Mouse (Mus musculus) adipocyte (in vitro differentiated cells): Measurements from ENCODE around the gene Pole2.

ENCODE experiments used
- DNase-seq: peaks from one replicate; pipeline ENCODE4 v3.0.0-alpha.2; 2016; ENCODE audit warnings: low spot score

Gene Pole2

DNA sequence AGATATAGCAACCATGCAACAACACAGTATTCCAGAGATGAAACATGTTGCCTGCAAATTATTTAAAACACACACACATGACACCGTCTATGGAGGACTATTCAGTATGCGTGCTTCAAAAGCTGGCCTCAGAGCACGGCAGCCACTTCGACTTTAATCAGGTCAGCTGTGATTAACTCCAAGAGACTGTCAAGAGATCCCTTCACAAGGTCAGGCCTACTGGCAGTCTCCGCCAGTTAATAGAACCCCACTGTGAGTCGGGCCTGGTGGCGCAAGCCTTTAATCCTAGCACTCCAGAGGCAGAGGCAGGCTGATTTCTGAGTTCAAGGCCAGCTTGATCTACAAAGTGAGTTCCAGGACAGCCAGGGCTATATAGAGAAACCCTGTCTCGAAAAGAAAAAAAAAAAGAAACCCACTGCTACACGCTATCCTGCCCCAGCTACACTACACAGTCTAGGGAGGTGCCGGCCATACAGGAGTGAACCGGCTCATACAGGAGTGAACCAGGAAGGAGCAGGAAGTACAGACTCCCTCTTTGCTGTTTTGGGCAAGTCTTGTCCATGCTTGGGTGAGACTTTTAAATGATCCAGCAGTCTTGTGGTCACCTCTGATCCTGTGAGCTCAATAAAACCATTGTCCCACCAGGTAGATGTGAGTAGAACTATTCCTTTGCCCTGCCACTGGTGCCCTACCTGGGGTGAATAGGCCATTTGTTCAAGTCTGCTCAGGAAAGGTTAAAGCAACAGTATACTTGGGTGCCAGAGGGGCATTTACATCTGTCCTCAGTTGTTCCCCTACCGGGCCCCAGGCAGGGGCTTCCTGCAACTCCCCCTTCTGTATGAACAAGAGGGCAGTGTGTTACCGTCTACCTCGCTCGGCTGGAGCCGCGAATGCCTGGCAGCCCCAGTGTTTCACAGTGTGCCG lies 17.7 kb downstream of the Pole2 start:
- no peak for DNase-seq

DNA sequence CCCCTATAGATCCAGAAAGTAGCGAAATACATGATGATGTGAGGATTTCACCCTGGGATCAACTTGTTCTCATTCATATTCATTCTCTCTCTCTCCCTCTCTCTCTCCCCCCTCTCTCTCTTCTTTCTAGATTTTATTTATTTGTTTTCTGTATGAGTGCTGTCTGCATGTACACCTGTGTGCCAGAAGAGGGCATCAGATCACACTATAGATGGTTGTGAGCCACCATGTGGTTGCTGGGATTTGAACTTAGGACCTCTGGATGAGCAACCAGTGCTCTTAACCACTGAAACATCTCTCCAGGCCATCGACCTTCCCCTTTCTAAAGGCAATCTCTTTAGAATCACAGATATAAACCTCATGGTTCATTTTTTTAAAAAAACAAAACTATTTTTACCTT lies 19.5 kb downstream of the Pole2 start:
- DNase-seq, result no peak

DNA sequence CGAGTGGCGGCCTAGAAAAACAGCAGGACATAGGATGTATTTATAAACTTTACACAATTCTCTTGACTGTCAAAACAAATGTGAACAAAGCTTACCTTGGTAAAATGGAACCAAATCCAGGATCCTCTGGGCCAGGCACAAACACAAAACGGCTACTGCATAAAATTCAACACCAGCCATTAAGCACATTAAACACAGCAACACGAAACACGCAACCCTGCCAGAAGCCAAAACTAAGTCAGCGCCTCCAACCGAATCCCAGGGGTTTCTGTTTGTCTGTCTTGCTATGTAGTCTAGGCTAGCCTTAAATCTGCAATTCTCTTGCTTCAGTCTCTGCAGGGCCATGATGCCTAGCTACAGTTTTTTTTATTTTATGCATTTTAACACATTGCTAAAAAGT lies 20.1 kb downstream of the Pole2 start:
- DNase-seq, result no peak

DNA sequence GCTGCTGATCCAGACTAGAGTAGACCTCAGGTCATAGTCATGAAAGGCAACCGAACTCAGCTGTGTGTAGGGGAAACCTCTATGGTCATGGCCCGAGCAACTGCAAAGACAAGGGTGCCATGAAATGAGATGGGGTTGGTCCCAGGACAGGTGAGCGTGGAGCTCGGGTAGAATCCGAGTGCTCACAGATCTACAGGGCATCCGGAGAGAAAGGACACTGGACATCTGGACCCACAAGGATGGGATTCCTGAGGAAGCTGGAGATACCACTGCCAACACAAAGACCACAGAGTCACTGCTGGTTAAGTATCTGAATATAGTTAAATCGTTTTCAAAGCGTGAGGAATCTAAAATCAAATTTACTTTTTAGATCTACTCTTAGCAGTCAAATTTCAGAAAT lies 20.6 kb downstream of the Pole2 start:
- DNase-seq, result no peak

DNA sequence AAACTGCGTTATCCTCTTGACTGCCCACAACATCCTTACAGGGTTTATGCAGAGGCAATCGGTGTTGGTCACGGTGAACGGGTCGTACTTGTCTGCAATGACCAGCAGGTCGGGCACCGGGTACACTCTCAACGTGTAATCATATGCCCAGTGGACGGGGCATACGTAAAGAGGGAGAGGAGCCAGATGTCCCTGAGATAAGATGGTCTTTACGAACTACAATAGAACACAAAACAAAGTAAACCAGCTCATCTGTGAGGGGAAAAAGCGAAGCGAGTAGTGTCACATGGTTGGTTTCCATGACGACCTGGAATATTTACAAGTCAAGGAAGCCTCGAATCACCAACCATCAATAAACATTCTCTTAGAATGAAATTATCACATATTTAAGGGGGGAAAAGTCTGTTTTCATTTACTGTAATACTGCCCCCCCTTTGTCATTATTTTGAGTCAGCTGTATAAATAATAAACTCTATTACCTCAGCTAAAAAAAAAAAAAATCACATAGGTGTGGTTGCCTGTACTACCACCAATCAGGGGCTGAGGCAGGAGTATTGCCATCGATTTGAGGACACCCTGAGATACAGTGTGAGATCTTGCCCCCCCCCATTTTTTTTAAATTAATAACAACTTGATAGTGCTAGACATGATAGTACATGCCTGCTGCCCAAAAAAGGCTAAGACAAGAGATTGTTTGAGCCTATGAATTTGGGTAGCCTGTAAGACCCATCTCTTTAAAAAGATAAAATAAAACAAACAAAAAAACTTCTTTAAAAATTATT lies 23.8 kb downstream of the Pole2 start, which contains the start of gene Gm49384:
Gene Gm49384 (minus strand): TSS at position 216 of the 782 bp plus-strand sequence.
- no peak for DNase-seq

DNA sequence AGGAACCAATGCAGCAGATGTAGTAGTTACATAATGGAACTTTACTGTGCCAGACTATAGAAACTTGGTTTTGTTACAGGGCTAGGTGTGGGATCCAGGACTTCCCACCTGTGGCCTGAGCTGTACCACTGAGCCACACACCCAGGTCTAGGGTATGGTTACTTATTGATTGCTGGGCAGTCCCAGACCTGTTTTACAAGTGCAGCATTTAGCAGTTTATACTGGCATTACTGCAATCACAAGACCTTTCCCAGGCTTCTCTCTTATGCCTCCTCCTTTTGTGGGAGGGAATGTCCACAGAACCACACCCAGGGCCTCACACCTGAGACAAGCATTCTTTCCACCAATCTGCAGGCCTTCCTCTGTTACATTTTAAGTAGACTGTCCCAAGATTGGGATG lies 29.0 kb downstream of the Pole2 start:
- DNase-seq, result no peak

DNA sequence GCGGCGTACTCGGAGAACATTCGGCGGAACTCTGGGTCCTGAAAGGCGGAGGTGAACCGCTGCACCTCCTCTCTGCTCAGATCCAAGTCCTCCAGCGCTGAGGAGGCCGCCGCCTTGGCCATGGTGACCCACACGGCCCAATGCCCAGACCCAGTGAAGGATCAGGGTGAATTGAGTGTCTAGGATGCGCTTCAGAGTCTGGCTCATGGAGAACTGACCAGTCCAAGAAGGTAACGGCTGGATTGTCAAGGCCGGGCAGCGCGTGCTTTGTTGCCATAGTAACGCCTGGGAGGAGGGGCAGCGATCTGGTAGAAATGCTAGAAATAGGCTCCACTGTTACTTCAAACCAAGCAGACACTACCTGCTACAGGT lies 29.8 kb downstream of the Pole2 start, which contains the start of gene Dnaaf2:
Gene Dnaaf2 (minus strand): TSS at position 266 of the 372 bp plus-strand sequence.
- DNase-seq, result peak; percentile 70

DNA sequence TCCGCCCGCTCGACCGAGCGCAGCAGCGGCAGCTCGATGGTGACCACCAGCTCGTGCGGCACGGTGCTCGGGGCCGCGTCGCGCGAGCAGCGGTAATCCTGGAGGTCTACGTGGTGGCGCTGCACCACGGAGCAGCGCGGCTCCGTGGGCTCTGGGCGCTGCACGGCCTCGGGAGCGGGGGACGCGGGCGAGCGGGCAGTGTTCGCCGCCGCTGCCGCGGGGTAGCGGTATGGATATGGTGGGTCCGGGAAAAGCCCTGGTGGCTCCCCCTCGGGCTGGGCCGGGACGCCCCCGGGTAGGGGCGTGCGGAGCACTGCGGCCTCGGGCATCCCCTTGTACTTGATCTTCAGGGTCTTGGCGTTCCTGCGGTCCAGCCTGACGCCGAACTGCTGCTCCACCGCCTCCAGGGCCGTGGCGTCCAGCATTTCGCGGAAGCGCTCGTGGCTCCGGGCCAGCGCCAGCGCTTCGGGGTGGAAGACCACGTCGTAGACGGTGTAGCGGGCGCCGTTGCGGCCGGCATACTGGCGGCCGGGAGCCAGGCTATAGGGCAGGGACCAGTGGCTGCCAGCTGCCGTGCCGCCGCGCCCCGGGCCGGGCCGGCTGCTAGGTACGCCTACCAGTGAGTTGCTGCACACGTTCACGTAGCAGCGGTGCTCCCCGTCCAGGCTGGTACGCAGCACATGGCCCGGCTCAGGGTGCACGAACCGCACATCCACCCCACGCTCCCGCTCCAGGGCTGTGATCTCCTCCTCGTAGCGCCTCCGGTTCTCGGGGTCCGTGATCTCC lies 30.4 kb downstream of the Pole2 start:
- DNase-seq, result peak; percentile 43

DNA sequence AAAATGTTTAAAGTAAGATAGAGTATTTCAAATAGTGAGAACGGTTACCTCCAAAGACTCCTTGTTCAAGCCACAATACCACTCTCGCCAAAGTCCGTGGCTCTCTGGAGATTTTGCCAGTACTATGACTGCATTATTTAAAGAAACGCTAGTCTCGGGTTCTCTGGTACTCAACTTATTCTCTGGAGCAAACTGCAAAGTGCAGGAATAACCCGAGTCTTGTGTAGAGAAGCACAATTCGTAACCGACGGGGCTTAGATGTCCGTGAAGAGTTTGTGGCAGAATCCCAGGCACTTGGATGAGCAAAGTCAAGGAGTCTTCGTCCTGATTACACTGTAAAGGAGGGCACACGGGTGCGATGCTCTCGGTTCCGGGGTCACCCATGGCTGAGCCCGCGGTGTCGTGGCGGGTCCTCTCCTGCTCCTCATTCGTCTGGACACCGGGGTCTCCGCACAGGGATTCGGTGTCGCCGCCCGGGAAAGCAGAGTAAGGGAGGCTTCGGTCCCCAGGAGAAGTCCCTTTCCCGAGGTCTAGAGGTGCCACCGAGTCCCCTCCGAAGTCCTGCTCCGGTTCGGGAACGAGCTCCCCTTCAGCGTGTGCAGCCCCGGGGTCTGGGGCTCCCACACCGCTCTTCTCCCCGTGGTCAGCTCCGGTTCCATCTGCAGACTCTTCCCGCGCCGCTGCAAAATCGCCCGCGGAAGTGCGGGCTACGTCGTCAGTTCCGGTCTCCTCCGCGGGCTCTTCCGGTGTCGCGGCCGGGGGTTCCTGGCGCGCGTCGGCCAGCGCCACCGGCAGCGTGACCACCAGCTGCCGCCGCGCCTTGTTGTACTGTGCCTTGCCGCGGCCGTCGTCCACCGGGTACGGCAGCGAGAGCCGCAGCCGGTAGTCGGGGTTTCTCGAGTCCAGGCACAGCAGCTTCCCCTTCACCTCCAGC lies 31.3 kb downstream of the Pole2 start, which contains the start of gene Gm49383:
Gene Gm49383 (minus strand): TSS at position 661 of the 934 bp plus-strand sequence.
- peak; percentile 71 for DNase-seq

DNA sequence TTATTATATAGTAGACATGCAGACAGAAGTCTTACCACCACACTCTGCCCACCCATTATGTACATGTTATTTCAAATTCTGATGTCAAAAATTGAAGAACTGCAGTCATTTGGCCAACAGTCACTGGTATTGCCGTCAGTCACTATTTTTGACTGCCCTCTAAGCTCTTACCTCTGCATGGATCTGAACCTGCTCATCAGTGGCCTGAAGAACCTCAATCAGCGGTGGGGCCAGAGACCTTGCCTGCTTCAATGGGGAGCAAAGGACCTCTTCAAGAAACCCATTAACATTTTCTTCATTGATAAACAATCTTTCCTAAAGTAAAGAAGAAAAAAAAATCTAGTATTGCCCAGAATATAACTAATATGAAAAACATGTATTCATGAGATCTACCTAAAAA lies 35.4 kb downstream of the Pole2 start:
- no peak for DNase-seq

DNA sequence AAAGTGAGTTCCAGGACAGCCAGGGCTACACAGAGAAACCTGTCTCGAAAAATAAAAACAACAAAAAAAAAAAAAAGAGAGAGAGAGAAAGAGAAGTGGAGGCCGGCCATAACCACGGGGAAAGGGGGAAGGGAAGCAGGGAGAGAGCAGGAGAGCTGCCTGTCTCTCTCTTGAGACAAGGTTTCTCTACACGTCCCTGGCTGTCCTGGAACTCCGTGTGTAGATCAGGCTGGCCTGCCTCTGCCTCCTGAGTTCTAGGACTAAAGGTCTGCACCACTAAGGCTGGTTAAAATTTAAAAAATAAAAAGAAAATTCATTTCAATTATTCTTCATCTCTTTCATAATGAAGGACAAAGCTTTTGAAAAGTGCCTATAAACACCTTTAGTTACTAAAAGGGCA lies 36.6 kb downstream of the Pole2 start:
- no peak for DNase-seq

DNA sequence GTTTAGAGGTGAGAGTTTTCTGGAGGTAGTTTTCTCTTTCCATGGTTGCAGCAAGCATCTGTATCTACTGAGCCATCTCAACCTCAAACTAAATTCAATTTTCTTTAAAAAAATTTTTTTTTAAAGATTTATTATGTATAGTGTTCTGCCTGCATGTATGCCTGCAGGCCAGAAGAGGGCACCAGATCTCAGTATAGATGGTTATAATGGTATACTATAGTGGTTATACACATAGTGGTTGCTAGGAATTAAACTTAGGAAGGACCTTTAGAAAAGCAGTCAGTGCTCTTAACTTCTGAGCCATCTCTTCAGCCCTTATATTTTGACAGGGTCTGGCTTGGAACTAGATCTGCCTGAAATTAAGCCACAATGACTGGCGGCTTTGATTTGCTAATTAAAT lies 37.5 kb downstream of the Pole2 start:
- no peak for DNase-seq

DNA sequence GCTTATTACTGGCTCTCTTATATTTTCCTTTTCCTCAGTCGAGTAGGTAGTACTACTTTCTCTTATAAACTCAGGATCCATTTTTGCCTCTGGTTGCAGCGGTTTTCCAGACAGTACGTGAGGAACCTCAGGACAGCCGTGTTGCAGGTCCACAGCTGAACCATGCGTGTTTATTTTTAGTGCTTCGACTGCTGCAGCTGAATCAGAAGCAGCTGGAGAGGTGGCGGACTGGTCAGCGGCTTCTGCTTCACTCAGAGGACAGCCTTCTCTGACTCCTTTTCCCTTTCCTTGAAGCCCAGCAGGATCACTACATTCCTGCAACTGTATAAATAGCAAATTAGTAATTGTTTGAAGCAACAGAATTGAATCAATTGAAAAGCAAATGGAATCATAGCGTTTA lies 37.9 kb downstream of the Pole2 start:
- DNase-seq, result no peak

DNA sequence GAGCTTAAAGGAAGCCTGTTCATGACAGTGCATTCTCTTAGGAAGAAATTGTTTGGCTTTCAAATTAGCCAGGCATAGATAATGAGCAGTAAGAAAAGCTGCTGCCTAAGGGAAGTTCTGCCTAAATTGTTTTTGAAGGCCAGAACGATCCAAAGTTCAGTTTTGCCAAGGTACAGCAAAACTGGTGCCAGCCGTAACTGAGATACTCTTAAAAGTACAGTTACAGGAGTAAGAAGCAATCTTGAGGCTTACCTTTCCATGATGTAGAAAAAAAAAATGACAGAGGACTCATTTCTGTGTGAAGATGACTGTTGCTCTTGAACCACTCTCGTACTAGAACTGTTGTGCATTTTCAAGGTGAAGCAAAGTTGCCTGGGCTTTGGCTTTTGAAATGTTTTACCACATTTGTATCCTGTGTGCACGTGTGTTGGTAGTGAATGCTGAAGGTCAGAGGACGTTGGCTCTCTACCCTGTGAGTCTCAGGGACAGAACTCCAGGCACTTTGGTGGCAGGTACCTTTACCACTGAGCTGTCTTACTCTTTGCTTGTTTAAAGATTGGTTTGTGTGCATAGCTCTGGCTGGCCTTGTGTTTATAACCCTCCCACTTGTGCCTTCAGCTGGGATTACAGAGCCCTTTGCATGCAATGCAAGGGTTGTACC lies 41.1 kb downstream of the Pole2 start:
- no peak for DNase-seq

DNA sequence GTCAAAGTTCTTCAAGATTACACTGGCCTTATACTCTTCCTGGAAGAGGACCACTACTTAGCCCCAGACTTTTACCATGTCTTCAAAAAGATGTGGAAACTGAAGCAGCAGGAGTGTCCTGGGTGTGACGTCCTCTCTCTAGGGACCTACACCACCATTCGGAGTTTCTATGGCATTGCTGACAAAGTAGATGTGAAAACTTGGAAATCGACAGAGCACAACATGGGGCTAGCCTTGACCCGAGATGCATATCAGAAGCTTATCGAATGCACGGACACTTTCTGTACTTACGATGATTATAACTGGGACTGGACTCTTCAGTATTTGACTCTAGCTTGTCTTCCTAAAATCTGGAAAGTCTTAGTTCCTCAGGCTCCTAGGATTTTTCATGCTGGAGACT lies 42.6 kb downstream of the Pole2 start:
- DNase-seq, result no peak

DNA sequence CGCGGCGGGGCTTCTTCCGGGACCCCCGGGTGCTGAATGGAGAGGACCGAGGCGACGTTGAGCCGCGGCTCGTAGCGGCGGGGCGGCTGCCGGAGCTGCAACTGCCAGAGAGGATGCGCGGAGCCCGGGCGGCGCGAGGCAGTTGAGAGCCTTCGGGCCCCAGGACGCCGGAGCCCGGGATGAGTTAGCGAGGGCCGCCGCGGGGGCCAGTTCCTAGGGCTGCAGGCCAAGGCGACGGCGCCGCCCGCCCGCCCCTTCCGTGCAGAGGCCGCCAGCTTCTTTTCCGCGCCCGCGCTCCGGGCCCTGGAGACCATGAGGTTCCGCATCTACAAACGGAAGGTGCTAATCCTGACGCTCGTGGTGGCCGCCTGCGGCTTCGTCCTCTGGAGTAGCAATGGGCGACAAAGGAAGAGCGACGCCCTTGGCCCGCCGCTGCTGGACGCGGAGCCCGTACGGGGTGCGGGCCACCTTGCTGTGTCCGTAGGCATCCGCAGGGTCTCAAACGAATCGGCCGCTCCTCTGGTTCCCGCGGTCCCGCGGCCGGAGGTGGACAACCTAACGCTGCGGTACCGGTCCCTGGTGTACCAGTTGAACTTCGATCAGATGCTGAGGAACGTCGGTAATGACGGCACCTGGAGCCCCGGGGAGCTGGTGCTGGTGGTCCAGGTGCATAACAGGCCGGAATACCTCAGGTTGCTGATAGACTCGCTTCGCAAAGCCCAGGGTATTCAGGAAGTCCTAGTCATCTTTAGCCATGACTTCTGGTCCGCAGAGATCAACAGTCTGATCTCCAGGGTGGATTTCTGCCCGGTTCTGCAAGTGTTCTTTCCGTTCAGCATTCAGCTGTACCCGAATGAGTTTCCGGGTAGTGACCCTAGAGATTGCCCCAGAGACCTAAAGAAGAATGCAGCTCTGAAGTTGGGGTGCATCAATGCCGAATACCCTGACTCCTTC lies 43.4 kb downstream of the Pole2 start:
- peak; percentile 38 for DNase-seq

DNA sequence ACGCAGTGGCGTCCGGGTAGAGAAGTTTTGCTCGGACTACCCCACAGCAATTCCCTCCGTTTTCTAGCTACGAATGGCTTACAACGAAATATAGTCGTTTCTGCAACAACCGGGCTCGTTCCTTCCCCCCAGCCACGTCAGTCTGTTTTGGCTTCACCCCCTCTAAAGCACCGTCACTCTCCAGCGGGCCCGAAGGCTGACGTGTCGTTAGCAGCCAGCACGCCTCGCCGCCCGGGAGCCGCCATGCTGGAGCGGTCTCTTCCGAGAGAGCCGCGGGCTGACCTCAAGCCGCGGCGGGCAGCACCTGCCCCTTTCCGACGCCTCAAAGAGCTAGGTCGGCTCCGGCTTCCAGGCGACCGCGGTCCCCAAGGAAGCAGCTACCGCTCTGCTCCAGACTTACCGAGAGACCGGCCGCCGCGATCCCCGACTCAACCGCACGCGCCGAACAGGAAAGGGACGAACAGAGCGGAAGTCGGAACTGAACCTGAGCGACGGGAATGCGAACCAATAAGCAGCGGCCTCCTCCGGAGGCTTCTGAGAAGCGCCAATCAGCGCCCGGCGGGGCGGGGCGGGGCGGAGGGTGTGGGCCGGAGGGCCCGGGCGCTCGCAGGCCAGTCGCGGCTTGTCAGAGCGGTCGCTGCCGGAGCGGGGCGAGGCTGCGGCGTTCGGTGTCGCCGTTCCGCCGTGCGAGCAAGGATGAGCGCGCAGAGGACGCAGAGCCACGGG lies 44.2 kb downstream of the Pole2 start, which contains the start of the genes Rpl36al and Mgat2:
Gene Rpl36al (minus strand): TSS at position 501 of the 726 bp plus-strand sequence.
Gene Mgat2 (plus strand): TSS at position 575 of the 726 bp plus-strand sequence.
- DNase-seq, result peak; percentile 97

DNA sequence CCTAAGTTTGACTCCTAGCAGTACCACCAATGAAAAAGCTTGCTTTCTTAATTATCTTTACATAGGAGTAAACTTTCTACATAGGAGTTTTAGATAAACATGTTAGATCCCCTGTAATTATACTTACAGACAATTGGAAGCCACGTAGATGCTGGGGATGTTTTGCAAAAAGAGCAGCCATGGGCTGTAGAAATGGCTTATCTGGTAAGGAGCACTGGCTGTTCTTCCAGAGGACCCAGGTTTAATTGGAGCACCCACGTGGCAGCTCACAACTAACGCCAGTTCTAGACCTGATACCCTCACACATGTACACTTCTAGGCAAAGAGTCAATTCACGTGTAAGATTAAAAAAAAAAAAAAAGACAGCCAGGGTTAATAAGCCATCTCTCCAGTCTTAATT lies 46.2 kb downstream of the Pole2 start:
- DNase-seq, result no peak
